Mouse (Mus musculus) heart, postnatal 0 days (tissue): ENCODE measurements at regions not wholly inside any gene's neighbourhood (a gene's known extent, or its start where the extent isn't known, plus 50 kb on each side); places are given as distances from the start of the nearest gene placed in this dataset.

Experiments
- CTCF ChIP-seq: IDR thresholded peaks from 2 replicates; pipeline ENCODE4 v1.5.1; 2016; ENCODE audit warnings: antibody characterized with exemption, control low read depth, low read depth
- EP300 ChIP-seq: IDR thresholded peaks from 2 replicates; pipeline ENCODE4 v1.6.1; 2016; ENCODE audit warnings: antibody characterized with exemption, low read depth

DNA sequence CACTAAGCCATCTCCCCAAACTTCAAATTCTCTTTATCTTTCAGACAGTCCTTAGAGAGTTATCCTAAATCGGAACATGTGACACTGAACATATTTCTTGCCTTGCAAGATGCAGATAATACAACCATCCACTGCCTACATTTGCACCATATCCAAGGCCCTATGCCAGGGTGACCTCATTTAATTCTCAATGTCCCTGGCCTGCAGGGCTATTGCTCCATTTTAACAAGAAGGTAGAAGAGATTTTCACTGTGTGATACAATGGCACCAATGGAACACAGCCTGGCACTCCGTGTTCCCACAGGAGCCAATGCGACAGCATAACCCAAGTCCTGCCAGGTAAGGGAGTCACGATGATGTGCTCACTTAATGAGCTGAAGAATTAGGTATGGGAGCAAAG is 77.9 kb upstream of the D7Ertd443e start:
- TF ChIP-seq CTCF (no peak), EP300 (no peak)
